Mouse (Mus musculus) heart, embryonic 14.5 days (tissue): Measurements from ENCODE around the gene Dgcr6. TPM values are rescaled to one million over a fixed set of nuclear protein-coding genes. Genes with fewer than 3 reads are reported as not detected.

Experiments
- ATAC-seq: fragments of 200-750 bp; cut with Nextera tagmentation; 2 replicates; pipeline ENCODE4 v1.8.0; 2017; ENCODE audit warnings: low read depth, moderate TSS enrichment; ENCODE audit not compliant: insufficient number of reproducible peaks, insufficient read depth, low FRiP score
- H3K27ac ChIP-seq, 2 experiments: fragments of 200-500 bp in 1 of 2; fragments of 300-500 bp in 1 of 2; sonication (generic) in 1 of 2; replicated peaks in 1 of 2; 2 replicates each; pipeline ENCODE4 v1.5.1; 2012 to 2014; ENCODE audit warnings: low read depth in 2 of 2, low read length in 2 of 2, control low read depth in 1 of 2, mild to moderate bottlenecking in 1 of 2, mixed read lengths in 1 of 2; ENCODE audit not compliant: control insufficient read depth in 1 of 2, insufficient read depth in 1 of 2
- H3K27me3 ChIP-seq: fragments of 300-500 bp; sonication (generic); 2 replicates; pipeline ENCODE4 v1.6.1; 2014; ENCODE audit warnings: mild to moderate bottlenecking, low read length, control low read depth; ENCODE audit not compliant: control insufficient read depth, insufficient read depth
- H3K36me3 ChIP-seq: fragments of 300-500 bp; sonication (generic); 2 replicates; pipeline ENCODE4 v1.6.1; 2014; ENCODE audit warnings: mild to moderate bottlenecking, control low read depth, low read length, mixed read lengths; ENCODE audit not compliant: control insufficient read depth, insufficient read depth
- H3K4me1 ChIP-seq, 2 experiments: fragments of 200-500 bp in 1 of 2; fragments of 300-500 bp in 1 of 2; sonication (generic) in 1 of 2; 2 replicates each; pipeline ENCODE4 v1.6.1; 2012 to 2014; ENCODE audit warnings: low read length in 2 of 2, control low read depth in 1 of 2, mixed read lengths in 1 of 2; ENCODE audit not compliant: control insufficient read depth in 2 of 2, insufficient read depth in 2 of 2
- H3K4me2 ChIP-seq: fragments of 300-500 bp; sonication (generic); 2 replicates; pipeline ENCODE4 v1.6.1; 2014; ENCODE audit warnings: mild to moderate bottlenecking, low read length
- H3K4me3 ChIP-seq, 2 experiments: fragments of 200-500 bp in 1 of 2; fragments of 300-500 bp in 1 of 2; sonication (generic) in 1 of 2; 2 replicates each; pipeline ENCODE4 v1.5.1; 2012 to 2014; ENCODE audit warnings: low read length in 2 of 2, mild to moderate bottlenecking in 2 of 2, control low read depth in 1 of 2, low read depth in 1 of 2, moderate library complexity in 1 of 2; ENCODE audit not compliant: control insufficient read depth in 1 of 2, insufficient read depth in 1 of 2
- H3K9ac ChIP-seq: fragments of 300-500 bp; sonication (generic); 2 replicates; pipeline ENCODE4 v1.6.1; 2014; ENCODE audit warnings: mild to moderate bottlenecking, low read length
- H3K9me3 ChIP-seq: fragments of 300-500 bp; sonication (generic); 2 replicates; pipeline ENCODE4 v1.6.1; 2016; ENCODE audit warnings: low read length, control low read depth; ENCODE audit not compliant: control insufficient read depth
- WGBS: fragments of 180-500 bp; shearing (Covaris S2); extraction: QIAGEN DNeasy Blood & Tissue Kit; methylation state at CpG from one replicate; pipeline ENCODE4 v1.1.7; 2014; 5-methylcytosine and 5-hydroxymethylcytosine counted together
- polyA plus RNA-seq: library from polyadenylated mRNA; unstranded; fragments of >200 nt; fragmentation: Nextera tagmentation; extraction: Ambion mirVana; gene quantifications from 2 replicates; pipeline ENCODE4 v1.2.1, GENCODE M21; 2014

Gene Dgcr6
- polyA plus RNA-seq, 1 experiment from 2014 or later, result 64.2 TPM

DNA sequence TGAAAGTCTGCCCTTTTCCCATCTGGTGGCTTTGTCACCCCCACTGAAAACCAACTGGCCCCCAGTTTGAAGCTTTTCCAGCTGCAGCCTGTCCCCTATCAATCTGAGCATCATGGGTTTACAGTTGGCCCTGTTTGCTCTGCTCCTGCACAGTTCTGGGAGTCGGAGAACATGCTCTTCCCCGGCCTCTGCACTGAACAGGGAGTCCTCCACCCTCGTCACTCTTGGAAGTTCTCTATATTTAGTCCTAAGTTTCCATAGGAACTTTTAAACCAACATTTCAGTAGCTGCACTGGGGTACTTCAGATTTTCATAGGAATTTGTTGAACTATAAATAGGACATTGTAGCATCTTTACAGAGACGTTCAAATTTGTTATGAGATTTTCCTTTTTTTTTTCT lies 19.4 kb upstream of the Dgcr6 start:
- H3K4me1 ChIP-seq, result no peaks in the 10 kb centered on the region
- ATAC-seq, result no peak
- 31% methylated on average over 4 of the region's 4 CpGs for WGBS
- no peak overlapping the region for H3K9ac ChIP-seq
- H3K4me3 ChIP-seq, result no peak overlapping the region
- H3K27ac ChIP-seq, result no peak overlapping the region
- peaks cover 9% of the 10 kb centered on the region; the same call in 1 of the 2 replicates for H3K27me3 ChIP-seq
- H3K9me3 ChIP-seq, result no peaks in the 10 kb centered on the region
- no peak overlapping the region for H3K4me2 ChIP-seq
- H3K36me3 ChIP-seq, result no peaks in the 10 kb centered on the region

DNA sequence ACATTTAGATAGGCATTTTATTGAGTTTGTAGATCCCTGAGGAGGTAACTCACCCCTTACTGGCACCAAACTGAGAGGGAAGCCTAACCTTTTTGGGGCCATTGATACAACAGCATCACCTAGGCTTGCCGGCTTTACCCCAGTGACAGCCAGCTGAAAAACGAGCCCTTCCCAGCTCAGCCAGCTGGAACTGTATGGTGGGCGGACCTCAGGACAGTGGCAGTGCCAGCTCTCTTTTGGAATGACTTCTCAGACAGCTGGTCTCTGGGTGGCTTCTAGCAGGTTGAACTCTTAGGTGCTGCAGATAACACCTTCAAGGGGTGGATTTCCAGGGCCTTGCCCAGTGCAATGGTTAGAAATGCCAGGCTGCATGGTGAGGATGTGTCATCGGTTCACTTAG lies 18.4 kb upstream of the Dgcr6 start:
- ATAC-seq, result no peak
- no peaks in the 10 kb centered on the region for H3K9me3 ChIP-seq
- H3K36me3 ChIP-seq, result no peaks in the 10 kb centered on the region
- no peaks in the 10 kb centered on the region for H3K4me1 ChIP-seq
- H3K9ac ChIP-seq, result no peak overlapping the region
- H3K4me3 ChIP-seq, result no peak overlapping the region
- H3K27me3 ChIP-seq, result peaks cover 9% of the 10 kb centered on the region; the same call in 1 of the 2 replicates
- H3K27ac ChIP-seq, result no peak overlapping the region
- whole genome bisulfite sequencing, result 78% methylated on average over 4 of the region's 4 CpGs
- H3K4me2 ChIP-seq, result no peak overlapping the region

DNA sequence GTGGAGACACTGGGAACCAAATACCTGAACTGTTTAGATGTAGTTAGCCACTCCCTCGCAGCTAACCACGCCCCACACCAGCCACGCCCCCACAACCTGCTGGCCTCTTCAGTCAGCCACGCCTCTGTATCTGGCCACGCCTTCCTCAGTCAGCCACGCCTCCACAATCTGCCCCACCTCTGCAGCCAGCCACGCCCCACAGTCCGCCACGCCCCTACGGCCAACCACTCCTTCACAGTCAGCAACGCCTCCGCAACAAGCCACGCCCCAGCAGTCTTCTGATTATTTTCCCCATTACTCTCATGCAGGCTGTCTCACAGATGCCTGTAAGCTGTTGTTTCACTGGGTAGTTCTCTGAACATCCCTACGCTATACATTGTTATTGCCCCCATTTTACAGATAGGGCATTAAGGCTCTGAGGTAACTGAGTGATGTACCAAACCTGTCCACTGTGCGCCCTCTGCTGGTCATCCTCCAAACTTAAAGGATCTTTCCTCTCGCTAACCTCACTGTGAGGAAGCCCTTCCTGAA lies 16.2 kb upstream of the Dgcr6 start:
- ATAC-seq, result peak; percentile 68
- no peaks in the 10 kb centered on the region for H3K36me3 ChIP-seq
- H3K4me1 ChIP-seq, result no peaks in the 10 kb centered on the region
- no peak overlapping the region for H3K9ac ChIP-seq
- 9% methylated on average over 16 of the region's 16 CpGs for WGBS
- H3K27ac ChIP-seq, result no peak overlapping the region
- peaks cover 9% of the 10 kb centered on the region; the same call in 1 of the 2 replicates for H3K27me3 ChIP-seq
- H3K9me3 ChIP-seq, result no peaks in the 10 kb centered on the region
- no peak overlapping the region for H3K4me2 ChIP-seq
- no peak overlapping the region for H3K4me3 ChIP-seq

DNA sequence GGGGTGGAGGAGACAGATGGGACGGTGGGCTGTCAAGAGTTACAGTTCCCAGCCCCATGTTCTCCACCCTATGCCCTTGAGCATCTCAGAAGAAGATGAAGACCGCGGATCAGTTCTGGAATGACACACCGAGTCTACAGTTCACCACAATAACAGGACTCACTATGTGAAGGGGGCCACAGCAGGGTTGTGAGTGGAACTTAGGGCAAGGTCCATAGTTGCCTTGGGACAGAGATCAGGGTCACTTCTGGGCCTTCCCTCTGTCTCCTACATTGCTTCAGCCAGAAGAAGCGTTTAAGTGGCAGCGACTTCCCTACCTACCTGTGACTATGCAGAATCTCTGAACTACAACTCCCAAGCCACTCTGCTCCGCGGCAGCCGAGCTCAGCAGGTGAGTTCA lies 15.6 kb upstream of the Dgcr6 start:
- Histone ChIP-seq H3K27ac (no peak overlapping the region), H3K27me3 (peaks cover 9% of the 10 kb centered on the region; the same call in 1 of the 2 replicates), H3K4me2 (no peak overlapping the region), H3K4me3 (no peak overlapping the region), H3K9ac (no peak overlapping the region), H3K36me3 (no peaks in the 10 kb centered on the region), H3K9me3 (no peaks in the 10 kb centered on the region), H3K4me1 (no peaks in the 10 kb centered on the region)
- 43% methylated on average over 9 of the region's 9 CpGs for WGBS
- ATAC-seq, result no peak

DNA sequence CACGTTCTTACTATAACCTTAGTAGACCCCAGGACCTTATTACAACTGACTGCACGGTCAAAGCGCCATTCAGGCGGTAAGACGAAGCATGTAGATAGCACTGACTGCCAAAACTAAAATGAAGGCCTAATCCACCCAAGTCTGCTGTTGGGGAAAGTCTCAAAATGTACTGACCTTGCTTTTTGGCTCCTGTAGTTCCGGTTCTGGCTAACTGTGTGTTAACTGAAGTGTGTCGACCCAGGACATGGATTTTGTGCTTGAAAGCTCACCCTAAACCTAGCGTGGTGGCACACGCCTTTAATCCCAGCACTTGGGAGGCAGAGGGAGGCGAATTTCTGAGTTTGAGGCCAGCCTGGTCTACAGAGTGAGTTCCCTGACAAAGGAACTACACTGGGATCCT lies 7.7 kb upstream of the Dgcr6 start:
- no peak for ATAC-seq
- Histone ChIP-seq H3K4me1 (no peaks in the 10 kb centered on the region), H3K27me3 (no peaks in the 10 kb centered on the region), H3K4me3 (no peak overlapping the region), H3K4me2 (no peak overlapping the region), H3K9me3 (0 out of 2 replicates have a peak, but pooled peaks cover 4% of the 10 kb centered on the region), H3K27ac (no peak overlapping the region), H3K9ac (no peak overlapping the region), H3K36me3 (no peaks in the 10 kb centered on the region)
- WGBS, result 80% methylated on average over 10 of the region's 10 CpGs

DNA sequence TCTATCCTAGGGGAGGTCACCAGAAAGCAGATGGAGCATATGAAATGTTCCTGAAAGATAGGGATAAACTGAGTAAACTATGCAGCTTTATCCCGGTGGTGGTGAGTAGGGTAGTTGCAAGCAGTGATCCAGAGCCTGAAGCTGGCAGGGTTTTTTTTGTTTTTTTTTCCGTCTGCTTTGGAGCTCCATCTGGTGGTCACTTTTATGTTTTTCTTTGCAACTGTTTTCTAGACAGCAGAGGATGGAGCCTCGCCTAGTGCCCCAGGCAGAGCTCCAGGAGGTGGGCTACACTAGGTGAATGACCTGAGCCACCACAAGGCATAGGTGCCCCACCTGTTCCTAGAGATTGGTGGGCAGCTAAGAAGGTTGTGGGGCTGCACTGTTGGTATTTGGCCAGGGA lies 5.0 kb upstream of the Dgcr6 start:
- no peak overlapping the region for H3K27ac ChIP-seq
- no peak for ATAC-seq
- H3K4me1 ChIP-seq, result no peaks in the 10 kb centered on the region
- 6% methylated on average over 3 of the region's 3 CpGs for WGBS
- H3K9me3 ChIP-seq, result no peaks in the 10 kb centered on the region
- H3K27me3 ChIP-seq, result no peaks in the 10 kb centered on the region
- H3K9ac ChIP-seq, result no peak overlapping the region
- no peak overlapping the region for H3K4me3 ChIP-seq
- no peaks in the 10 kb centered on the region for H3K36me3 ChIP-seq
- H3K4me2 ChIP-seq, result no peak overlapping the region

DNA sequence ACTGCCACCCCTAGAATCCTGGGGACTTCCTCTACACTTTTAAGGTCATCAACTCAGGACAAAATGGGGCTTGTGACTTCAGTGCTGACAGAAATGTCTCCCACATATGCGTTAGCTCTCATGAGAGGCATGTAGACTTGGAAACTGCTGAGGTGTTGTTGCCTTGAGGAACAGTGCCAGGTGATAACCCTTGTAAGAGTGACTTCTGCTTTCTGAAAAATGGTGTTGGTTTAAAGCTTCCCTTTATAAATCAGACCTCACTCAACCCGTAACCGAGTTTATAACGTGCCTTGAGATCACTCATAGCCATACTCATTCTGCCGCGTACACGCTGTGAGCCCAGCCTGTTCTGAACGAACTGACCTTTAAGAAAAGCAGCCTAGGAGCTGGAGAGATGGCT lies 4.6 kb upstream of the Dgcr6 start:
- no peak for ATAC-seq
- Histone ChIP-seq H3K4me1 (peaks cover 0 to 2% of the 10 kb centered on the region in 2 experiments; a peak in 2 of 4 replicates), H3K4me3 (no peak overlapping the region), H3K4me2 (no peak overlapping the region), H3K9ac (no peak overlapping the region), H3K9me3 (no peaks in the 10 kb centered on the region), H3K27me3 (no peaks in the 10 kb centered on the region), H3K36me3 (no peaks in the 10 kb centered on the region), H3K27ac (no peak overlapping the region)
- 64% methylated on average over 8 of the region's 8 CpGs for WGBS

DNA sequence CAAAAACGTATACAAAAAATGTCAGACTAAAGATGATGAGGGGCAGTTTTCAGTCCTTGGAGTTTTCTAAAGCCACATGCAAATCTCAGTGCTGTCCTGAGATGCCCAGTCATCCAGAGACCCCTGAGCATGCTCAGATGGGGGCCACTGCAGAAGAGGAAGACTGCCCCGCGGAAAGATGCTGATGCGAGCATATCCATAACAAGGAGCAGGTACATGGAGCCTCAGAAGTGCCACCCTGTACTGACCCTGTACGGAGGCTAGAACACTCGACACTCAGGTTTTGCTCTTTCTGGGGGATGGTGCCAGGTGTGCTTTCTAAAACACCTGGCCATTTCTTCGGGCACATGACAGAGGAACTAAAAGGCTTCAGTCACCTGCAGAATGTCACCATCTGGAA lies 338 bp upstream of the Dgcr6 start:
- Histone ChIP-seq H3K27me3 (no peaks in the 10 kb centered on the region), H3K9me3 (no peaks in the 10 kb centered on the region), H3K4me2 (no peak overlapping the region), H3K36me3 (no peaks in the 10 kb centered on the region), H3K9ac (no peak overlapping the region), H3K4me3 (no peak overlapping the region), H3K4me1 (peaks cover 0 to 6% of the 10 kb centered on the region in 2 experiments; a peak in 2 of 4 replicates), H3K27ac (no peak overlapping the region)
- ATAC-seq, result 0 out of 2 replicates have a peak, but pooled peaks have one; percentile 20
- WGBS, result 50% methylated on average over 7 of the region's 7 CpGs
